Mouse (Mus musculus): ENCODE measurements around the gene Cdc27.
"Not testable (repeated sequence)": the region's sequence is repeated elsewhere in the genome, so short reads cannot be mapped to it uniquely, and the experiment has no call there.

DNA sequence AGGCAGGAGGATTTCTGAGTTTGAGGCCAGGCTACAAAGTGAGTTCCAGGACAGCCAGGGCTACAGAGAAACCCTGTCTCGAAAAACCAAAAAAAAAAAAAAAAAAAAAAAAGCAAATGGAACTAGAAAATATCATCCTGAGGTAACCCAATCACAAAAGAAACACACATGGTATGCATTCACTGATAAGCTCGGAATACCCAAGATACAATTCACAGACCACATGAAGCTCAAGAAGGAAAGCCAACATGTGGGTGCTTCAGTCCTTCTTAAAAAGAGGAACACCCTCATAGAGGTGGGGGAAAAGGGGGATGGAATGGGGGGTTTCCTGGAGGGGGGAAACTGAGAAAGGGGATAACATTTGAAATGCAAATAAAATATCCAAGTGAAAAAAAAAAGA, 7.1 kb downstream of the Cdc27 start:
- not testable (repeated sequence) for TF ChIP-seq POLR2A (IDR thresholded peaks at IDR 0.05; ENCODE audit: borderline replicate concordance, control insufficient read depth, low read depth, low read length); CTCF (IDR thresholded peaks at IDR 0.05; ENCODE audit: control insufficient read depth, insufficient read depth, low read length)
